Mouse (Mus musculus) heart, postnatal 0 days (tissue): ENCODE data around the gene Mast4.

Experiments used
- CTCF ChIP-seq: IDR thresholded peaks from 2 replicates; pipeline ENCODE4 v1.5.1; 2016; ENCODE audit warnings: antibody characterized with exemption, control low read depth, low read depth
- EP300 ChIP-seq: IDR thresholded peaks from 2 replicates; pipeline ENCODE4 v1.6.1; 2016; ENCODE audit warnings: antibody characterized with exemption, low read depth

- TF ChIP-seq CTCF (no peak), EP300 (no peak)
Observed at GRCm38 (mm10) chr13:102864079-102864478, 470.2 kb downstream of the Mast4 start.
